Mouse (Mus musculus): ENCODE measurements around the gene Rce1.

The Rce1 gene

GRCm38 (mm10) chr19:4625179-4625828 lies at the start of gene Rce1:
TSS of gene Rce1 (minus strand) at chr19:4625641.
- peak; percentile 93 for DNase-seq

- no peak for DNase-seq
These were observed 47.0 kb upstream of the Rce1 start for GRCm38 (mm10) chr19:4672401-4672800.

GRCm38 (mm10) chr19:4670776-4671175 lies 45.3 kb upstream of the Rce1 start:
- DNase-seq: no peak

GRCm38 (mm10) chr19:4666815-4667214 lies 41.4 kb upstream of the Rce1 start:
- no peak for DNase-seq

- no peak for DNase-seq
These were observed 32.7 kb upstream of the Rce1 start for GRCm38 (mm10) chr19:4658156-4658555.

GRCm38 (mm10) chr19:4646917-4647492 lies 21.6 kb upstream of the Rce1 start:
- DNase-seq: no peak

- no peak for DNase-seq
These were observed 18.8 kb upstream of the Rce1 start for GRCm38 (mm10) chr19:4644271-4644670.

GRCm38 (mm10) chr19:4635986-4636385 lies 10.5 kb upstream of the Rce1 start:
- no peak for DNase-seq

- peak in 1 of 2 experiments; percentile 77 for DNase-seq
These were observed 3.4 kb upstream of the Rce1 start for GRCm38 (mm10) chr19:4628819-4629218.

- no peak for DNase-seq
These were observed 541 bp upstream of the Rce1 start for GRCm38 (mm10) chr19:4625829-4626535.

- DNase-seq: no peak
These were observed 849 bp downstream of the Rce1 start for GRCm38 (mm10) chr19:4624406-4625178.

- no peak for DNase-seq
These were observed 1.4 kb downstream of the Rce1 start for GRCm38 (mm10) chr19:4624006-4624405.

GRCm38 (mm10) chr19:4623419-4623818 lies 2.0 kb downstream of the Rce1 start:
- DNase-seq: no peak

- DNase-seq: no peak
These were observed 2.7 kb downstream of the Rce1 start for GRCm38 (mm10) chr19:4622780-4623179.

- DNase-seq: no peak
These were observed 4.7 kb downstream of the Rce1 start for GRCm38 (mm10) chr19:4620721-4621120.

GRCm38 (mm10) chr19:4619461-4619860 lies 6.0 kb downstream of the Rce1 start:
- DNase-seq: no peak

- DNase-seq: peak; percentile 67 to 78
These were observed 7.3 kb downstream of the Rce1 start for GRCm38 (mm10) chr19:4618183-4618582.

GRCm38 (mm10) chr19:4616546-4616945 lies 8.9 kb downstream of the Rce1 start:
- DNase-seq: no peak

GRCm38 (mm10) chr19:4615151-4616093 lies 10.0 kb downstream of the Rce1 start, which contains the start of gene Lrfn4:
TSS of gene Lrfn4 (minus strand) at chr19:4615667.
- DNase-seq: peak; percentile 90 to 96

GRCm38 (mm10) chr19:4614305-4615150 lies 10.9 kb downstream of the Rce1 start:
- peak; percentile 42 to 61 for DNase-seq
